Mouse (Mus musculus) kidney, postnatal 25 days (tissue): Measurements from ENCODE around the gene Slc6a8.

Experiments
- DNase-seq, 2 experiments: peaks; one replicate each; pipeline ENCODE4 v3.0.0; 2021; ENCODE audit warnings: mixed read lengths in 2 of 2

The Slc6a8 gene

DNA sequence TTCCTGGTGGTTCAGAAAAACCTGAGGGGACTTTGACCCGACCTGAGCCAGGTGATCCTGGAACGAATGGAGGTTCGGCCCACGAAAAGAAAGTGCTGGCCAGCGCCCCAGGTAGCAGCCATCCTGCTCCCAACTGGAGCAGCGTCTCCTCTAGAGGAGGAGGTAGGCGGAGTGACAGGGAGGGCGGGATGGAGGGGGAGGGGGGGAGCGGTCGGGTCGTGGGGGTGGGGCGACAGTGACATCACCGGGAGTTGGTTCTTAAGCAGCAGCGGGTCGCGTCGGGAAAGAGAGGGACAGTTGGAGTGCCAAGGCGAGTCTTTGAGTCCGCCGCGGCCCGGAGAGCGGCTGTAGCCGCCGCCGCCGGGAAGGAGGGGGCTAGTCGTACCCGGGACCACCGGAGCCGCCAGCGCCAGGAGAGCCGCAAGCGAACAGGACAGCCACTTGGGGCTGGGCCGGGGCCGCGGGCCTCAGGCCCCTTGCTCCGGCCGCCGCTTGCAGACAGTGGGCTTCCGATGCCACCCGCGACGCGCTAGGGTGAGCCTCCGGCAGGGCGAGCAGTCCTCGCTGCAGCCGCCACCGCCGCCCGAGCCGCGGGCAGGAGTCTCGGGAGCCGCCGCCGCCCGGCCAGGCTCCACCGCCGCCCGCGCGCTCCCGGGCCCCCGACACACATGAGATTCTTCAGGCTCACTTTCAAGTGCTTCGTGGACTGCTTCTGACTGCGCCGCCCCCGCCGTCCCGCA, at the start of gene Slc6a8:
Gene Slc6a8, plus strand, starts transcription at position 272 of the 740 bp plus-strand sequence.
- DNase-seq: peak; percentile 86 to 90

DNA sequence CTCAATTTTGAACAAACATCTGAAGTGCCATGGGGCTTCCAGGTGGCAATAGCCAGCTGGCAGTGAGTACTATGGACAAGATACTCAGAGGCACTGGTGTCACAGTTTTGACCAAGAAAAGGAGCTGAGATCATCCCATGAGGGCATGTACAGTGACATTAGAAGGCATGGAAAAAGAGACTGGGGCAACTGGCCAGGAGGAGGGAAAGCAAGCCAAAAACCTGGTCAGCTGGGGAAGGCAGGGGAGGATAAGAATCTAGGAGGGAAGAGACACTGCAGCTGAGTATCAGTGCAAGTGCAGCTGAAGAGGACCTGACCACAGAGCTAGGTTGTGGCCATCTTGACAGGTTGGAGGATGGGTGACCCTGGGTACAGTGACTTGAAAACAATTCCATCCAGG, 46.0 kb upstream of the Slc6a8 start:
- DNase-seq: no peak

DNA sequence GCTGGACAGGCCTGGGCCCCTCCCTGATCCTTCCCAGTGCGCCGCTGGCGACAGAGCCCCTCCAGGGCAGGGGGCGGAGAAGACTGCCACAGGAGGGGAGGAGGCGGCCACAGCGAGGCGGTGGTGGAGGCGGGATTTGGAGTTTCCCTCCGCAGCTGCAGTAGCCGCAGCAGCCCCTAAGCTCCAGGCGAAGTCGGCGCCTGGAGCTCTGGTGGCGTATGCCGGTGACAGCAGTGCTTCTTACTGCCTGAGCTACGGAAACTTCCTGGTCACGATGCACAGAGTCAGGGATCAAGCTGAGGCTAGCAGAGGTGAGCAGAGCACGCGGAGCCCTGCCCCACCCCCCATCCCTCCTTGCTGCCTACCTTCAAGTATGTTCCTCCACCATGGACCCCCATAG, 37.5 kb upstream of the Slc6a8 start:
- DNase-seq: no peak

DNA sequence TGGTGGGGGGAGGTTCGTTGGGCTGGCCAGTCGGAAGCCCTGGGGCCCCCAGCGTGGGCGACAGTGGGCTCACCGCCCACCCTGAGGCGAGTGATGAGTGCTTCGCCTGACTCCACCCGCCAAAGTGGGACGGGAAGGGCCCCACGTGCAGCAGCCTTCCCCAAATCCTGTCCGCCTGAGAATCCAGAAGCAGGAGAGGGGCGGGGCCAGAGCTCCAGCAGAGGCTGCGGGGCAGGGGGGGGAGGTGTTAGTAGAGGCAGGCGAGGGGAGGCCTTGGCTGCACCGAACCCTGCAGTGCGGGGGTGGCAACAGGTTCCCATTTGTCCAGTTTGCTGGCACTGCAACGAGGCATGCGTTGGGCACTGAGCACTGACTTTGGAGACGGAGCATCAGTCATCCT, 35.5 kb upstream of the Slc6a8 start:
- DNase-seq: peak; percentile 14 to 42

DNA sequence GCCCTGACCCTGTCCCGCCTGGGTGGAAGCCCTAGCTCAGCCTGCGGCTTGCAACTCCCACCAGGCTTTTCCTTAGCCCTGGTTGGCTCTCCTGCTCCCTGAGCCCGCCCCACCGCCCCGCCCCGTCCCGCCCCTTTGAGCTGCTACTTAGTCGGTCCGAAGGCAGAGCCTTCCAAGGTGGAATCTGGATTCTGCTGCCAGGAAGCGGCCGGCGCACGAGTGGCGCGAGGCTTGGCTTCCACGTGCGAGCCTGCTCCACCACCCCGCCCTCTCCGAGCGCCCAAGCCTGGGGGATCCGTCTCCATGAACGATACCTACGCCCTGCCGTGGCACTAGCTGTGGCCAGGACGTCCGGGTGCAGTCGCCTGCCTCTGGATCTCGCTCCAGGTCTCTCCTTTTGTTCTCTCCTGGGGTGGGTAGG, 33.7 kb upstream of the Slc6a8 start, which contains the start of gene Dusp9:
Gene Dusp9, plus strand, starts transcription at position 165 of the 421 bp plus-strand sequence.
- DNase-seq: peak; percentile 40 to 77

DNA sequence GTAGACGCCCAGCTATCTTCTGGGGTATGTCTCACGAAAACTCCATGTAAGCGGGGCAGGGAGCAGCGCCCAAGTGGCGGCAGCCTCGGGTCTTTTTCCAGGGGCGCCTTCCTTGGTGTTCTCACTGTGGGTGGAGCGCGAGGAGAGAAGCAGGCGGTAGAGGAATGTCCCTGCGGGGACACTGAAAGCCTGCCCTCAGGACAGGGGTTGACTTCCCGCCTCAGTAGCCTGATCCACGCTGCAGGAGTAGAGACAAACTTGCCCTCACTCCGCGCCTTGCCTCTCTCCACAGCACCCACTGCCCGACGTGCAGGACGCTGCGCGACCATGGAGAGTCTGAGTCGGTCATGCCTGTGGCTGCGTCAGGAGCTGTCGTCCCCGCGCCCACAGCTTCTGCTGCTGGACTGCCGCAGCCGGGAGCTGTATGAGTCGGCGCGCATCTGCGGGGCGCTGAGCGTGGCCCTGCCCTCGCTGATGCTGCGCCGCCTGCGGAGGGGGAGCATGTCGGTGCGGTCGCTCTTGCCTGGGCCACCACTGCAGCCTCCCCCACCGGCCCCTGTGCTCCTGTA, 33.0 kb upstream of the Slc6a8 start:
- DNase-seq: peak in 1 of 2 experiments; percentile 38

DNA sequence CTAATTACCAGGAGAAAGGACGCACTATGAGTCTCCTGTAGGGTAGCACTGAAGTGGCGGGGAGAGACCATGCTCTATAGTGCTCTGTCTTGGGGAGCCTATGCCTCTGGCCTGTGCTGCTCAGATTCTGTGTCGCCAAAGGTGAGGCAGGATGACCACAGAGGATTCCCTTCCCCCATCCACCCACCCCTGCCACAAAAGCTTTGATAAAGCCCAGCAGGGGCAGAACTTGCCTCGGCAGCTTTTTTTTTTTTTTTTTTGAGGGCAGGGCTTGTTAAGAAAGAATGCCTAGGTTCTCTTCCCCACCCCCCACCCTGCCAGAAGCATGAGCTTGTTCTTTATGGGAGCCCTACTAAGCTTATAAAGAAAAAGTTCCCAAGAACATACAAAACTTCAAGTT, 27.8 kb upstream of the Slc6a8 start:
- no peak for DNase-seq

DNA sequence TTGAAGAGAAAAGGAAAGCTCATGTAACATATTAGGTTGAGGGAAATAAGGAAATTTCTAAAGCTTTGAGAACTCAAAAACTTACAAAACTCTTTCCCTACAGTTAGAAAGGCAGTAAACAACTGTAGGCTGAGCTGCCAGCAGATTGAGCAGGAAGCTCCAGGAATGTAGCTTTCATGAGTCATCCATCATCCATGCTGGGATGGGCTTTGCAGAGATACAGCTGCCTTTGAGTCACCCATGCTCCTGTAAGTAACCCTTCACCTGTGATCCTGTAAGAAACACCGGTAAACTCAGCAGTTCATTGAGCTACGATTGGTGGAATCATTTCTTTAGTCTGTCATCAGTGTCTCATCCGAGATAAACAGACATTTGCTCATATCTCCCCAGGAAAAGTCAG, 22.1 kb upstream of the Slc6a8 start:
- DNase-seq: no peak

DNA sequence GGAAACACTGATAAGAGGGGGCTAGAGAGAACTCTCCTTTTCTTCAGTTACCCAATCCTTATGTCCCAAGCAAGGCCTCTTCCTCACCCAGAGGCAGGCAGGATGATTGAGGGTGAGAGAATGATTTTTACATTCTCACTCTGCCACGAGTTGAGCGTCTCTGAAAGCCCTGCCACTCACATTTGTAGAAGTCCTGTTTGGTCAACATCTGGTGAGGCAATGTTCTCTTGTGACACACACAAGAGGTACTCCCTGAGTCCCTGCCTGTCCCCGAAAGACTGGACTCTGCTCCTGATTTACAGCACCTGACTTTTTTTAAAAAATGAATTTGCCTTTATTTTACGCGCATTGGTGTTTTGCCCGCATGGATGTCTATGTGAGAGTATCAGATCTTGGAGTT, 19.6 kb upstream of the Slc6a8 start:
- no peak for DNase-seq

DNA sequence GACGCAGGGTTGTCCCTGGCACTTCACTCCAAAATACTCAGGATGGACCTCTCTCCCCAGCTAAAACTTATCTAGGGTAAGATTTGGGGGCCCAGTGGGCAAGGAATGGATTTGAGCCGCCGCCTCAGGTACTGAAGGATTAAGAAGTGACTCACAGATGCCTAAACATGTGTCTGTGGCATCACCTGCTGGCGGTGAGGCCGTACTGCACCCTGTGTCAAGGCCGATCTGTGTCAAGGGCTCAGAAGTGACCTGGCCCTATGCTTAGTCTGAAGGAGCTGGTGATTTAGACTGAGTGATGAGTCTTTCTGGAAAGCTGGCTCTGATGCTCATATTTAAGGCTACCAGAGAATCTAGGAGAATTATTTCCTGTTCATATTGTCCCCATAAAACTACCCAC, 18.8 kb upstream of the Slc6a8 start:
- peak; percentile 68 to 82 for DNase-seq

DNA sequence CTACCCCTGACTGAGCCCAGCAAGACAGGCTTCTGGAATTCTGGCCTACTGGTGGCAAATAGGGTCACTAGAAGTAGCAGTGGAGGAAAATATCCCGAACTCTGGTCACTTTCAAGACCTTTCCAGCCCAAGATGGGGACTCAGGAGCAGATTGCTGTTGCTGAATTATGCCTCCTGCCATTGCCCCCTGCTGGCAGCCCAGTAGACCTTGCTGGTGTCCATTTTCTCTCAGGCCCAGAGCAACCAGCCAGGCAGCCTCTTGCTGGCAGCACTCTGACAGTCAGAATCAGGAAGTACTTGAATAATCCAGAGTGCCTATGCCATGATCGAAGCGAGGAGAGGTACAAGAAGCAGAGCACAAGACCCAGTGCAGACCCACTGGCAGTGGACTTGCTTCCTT, 17.4 kb upstream of the Slc6a8 start:
- peak in 1 of 2 experiments; percentile 37 for DNase-seq

DNA sequence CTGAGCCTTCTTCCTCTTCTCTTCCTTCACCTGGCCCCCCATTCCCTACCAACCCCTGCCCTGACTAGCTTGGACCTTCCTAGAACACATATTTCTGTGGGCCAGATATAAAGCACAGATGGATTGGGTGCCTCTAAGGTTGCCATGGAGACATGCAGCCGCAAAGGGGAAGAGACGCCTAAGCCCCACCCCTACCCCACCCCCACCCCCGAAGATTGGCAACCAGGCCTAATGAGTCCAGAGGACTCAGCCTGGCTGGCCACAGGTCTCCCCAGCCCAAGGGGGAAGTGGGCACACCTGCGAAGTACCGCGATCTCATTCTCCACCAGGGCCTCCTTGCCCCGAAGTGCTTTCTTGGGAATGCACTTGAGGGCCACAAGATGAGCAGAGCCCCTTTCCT, 14.6 kb upstream of the Slc6a8 start:
- no peak for DNase-seq

DNA sequence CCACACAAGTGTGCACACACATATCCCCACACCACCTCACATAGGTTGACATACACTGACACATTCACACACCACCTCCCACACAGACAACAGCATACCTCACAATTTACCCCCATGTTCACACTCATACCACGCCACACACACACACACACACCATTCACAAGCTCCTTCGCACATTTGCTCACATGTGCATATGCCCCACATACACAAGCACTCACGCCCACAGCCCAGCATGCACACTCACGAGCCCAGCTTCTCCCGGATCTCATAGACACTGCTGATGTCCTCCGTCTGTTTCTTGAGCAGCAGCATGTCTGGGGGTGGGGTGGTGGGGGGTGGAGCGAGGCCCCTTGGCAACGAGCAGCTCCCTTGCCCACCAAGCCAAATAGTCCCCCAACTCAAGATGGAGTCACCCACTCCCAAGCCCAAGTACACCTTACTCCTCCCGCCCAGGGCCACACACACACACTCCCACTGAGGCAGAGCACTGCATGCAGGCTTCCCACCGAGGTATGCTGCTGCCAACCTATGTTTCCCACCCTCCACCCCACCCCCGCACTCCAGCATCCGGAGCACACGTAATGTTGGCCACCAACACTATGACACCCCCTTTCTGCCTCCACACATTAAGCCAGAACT, 13.9 kb upstream of the Slc6a8 start:
- no peak for DNase-seq

DNA sequence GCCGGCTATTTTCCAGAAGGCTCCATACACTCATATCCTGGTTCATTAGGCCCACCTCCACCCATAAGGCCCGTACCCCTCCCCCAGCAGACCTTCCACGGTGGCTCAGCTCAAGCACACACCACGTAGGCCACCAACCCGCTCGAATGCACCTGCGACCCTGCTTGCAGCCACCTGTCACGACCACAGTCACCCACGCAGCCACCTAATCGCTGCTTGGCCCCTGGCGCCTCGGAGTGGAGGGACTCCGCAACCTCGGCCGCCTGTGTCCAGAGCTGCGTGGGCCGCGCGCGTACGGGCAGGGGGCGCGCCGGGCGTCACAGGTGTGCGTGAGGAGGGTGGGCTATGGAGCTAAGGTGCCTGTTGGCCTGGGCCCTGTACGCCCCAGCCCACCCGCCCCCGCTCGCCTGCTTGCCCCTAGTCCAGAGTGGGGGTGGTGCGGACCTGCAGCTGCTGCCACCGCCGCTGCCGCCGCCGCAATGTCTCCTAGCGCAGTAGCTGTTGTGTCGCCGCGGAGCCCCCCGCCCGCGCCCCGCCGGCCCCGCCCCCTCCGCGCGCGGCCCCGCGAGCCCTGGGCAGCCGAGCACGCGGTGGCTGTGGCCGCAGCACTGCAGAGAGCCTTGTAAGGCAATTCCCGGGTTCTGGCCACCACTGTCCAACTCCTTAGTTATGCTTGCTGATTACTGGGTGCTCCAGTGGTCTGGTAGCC, 13.2 kb upstream of the Slc6a8 start, which contains the start of gene Pnck:
Gene Pnck, minus strand, starts transcription at position 543 of the 709 bp plus-strand sequence.
- no peak for DNase-seq

DNA sequence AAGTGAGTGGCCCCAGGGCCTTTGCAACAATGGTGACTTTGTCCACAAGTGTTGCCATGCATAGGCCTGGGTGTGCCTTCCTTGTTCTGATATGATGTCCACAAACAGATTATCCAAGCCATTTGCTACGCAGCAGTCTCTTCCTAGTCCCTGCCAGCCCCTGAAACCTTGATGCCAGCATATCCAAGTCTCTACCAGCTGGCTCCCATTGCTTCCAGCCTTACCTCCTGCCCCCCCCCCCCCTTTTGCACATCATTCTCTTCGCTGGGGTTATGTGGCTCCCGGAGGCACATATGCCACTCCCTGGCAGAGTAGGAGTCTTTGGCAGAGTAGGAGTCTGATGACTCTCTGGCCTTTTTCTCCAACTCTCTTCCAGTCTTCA, 12.7 kb upstream of the Slc6a8 start:
- DNase-seq: no peak

DNA sequence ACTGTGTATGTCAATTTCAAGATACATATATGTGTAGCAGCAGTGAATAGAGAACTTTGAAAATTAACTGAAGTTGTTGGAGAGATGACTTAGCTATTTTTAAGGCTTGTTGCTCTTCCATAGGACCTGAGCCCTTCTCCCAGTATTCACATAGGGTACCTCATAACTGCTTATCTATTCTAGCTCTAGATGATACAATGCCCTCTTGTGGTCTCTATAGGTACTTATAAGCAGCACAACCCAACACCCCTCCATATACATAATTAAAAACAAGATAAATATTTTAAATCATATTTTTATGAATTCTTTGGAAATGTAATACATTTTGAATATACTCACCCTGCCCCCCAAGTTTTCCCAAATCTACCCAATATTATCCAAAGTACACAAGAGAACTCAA, 9.8 kb upstream of the Slc6a8 start:
- no peak for DNase-seq

DNA sequence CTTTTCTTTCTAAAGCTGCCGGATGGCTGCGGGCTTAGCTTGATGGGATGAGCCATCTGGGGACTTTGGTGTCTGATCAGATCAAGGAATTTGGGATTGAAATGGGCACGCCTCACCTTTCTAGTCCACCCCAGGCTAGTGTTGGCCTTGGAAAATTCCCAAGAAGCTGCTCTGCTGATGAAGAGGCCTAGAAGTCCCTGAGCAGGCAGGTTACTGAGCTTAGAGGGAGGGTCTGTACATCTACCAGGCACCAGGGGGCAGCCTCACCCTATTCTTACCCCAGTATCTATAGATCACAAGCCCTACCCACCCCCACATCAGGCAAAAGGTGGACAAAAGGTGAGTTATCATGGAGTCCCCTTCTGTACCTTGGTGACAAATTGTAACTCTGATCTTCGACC, 919 bp upstream of the Slc6a8 start:
- peak; percentile 70 to 76 for DNase-seq

DNA sequence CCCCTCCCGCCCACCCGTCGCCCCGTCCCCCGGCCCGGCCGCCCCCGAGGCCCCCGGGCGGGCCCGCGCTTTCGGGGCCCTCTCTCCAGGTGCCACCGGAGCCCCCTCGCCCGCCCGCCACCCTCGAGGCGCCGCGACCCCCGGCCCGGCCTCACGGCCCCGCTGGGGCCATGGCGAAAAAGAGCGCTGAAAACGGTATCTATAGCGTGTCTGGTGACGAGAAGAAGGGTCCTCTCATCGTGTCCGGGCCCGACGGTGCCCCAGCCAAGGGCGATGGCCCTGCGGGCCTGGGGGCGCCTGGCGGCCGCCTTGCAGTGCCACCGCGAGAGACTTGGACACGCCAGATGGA, 643 bp downstream of the Slc6a8 start:
- no peak for DNase-seq

DNA sequence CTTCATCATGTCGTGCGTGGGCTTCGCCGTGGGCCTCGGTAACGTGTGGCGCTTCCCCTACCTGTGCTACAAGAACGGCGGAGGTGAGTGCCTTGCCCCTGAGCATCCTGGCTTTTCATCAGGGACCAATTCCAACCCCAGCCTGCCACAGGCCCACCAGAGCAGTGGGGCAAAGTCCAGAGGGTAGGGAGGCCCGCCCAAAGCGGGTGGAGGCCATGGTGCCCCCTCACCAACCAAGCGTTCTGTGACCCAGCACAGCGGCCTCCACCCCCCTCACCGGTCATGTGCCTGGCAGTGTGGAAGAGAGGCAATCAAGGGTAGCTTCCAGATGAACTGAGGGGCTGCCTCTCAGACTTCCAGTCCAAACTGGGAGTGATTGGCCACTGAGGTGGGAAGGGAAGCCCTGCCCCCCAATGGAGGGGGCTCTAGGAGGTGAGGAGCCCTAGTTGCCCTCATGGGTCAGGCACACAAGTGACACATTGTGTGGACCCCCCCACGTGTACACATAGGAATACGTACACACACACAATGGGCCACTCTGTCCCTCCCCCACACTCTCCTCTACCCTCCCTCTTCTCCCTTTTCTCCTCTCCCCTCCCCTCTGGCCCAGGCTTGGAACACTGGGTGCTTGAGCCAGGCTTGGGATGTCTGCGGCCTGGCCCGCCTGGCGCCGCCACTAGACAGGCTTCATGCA, 1.2 kb downstream of the Slc6a8 start:
- DNase-seq: peak; percentile 60 to 89

DNA sequence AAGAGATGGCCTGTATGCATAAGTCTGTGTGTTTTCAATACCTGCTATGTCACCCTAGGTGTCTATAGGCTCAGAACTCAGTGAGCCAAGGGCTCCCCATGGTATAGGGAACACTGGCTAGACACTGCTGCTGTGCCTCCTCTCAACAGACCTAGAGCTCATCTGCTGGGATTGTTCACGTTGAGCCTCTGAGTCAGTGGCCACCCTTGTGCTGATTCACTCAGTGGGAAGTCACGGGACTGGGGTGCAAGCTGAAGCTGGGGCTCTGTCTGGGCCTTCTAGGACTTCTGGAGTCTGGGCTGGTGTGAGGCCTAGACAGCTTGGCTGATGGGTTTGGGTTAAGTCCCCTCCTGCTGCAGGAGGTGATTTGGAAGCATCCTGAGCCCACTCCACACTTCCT, 2.3 kb downstream of the Slc6a8 start:
- DNase-seq: no peak

DNA sequence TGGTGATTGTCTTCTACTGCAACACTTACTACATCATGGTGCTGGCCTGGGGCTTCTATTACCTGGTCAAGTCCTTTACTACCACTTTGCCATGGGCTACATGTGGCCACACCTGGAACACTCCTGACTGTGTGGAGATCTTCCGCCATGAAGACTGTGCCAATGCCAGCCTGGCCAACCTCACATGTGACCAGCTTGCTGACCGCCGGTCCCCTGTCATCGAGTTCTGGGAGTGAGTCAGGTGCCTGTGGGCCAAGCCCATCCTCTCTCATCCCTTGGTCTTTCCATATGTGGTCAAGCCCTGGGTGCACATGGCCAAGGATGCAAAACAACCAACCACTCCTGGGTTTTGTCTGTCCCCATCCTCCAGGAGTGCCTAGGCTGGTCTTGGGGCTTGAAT, 3.7 kb downstream of the Slc6a8 start:
- DNase-seq: no peak

DNA sequence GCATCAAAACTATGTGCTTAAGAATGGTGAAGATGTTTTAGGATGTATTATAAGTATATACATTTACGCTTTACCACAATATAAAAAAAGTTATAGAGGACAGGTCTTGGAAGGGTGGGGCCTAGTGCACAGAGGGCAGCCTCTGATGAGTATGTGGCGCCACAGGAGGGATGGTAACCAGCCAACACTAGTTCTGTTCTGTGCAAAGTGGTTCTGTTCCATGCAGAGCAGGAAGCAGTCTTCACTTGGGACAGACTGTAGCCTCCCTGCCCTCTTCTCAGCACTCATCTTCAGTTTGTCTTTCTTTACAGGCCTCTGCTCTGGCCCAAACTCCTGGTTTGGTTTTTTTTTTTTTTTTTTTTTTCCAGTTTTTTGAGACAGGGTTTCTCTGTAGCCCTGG, 11.2 kb downstream of the Slc6a8 start:
- DNase-seq: no peak

DNA sequence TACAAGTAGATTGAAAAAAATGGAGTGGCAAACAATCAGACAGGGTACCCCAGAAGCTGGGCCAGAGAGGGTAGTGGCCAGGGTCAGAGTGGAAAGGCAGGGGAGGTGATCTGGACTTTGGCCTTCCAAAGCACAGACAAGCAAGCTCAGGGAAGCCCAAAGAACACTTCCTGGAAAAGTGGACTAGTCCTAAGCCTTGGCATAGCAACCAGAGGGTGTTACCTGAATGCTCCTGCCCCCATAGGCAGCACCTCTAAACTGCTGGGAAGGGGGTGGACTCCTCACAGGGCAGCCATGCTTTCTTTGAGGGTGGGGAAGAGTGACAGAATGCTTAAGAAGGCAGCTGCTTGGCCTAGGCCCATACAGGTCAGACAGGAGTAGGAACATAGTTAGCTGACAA, 12.0 kb downstream of the Slc6a8 start:
- peak; percentile 11 to 63 for DNase-seq
